Mouse (Mus musculus) embryonic facial prominence, embryonic 15.5 days (tissue): Measurements from ENCODE around the gene Slc39a12. TPM values are rescaled to one million over a fixed set of nuclear protein-coding genes. Genes with fewer than 3 reads are reported as not detected.
A peak's percentile ranks its signal among the peaks of the same experiment; 100 is the strongest.

Source experiments
- ATAC-seq: fragments of 200-750 bp; cut with Nextera tagmentation; 2 replicates; pipeline ENCODE4 v1.8.0; 2017; ENCODE audit warnings: low read depth, moderate TSS enrichment; ENCODE audit not compliant: insufficient number of reproducible peaks, low FRiP score, low TSS enrichment
- H3K27ac ChIP-seq: fragments of 300-500 bp; sonication (generic); replicated peaks from 2 replicates; pipeline ENCODE4 v1.5.1; 2015; ENCODE audit warnings: mild to moderate bottlenecking, inconsistent platforms
- H3K27me3 ChIP-seq: fragments of 300-500 bp; sonication (generic); 2 replicates; pipeline ENCODE4 v1.6.1; 2015; ENCODE audit warnings: inconsistent platforms
- H3K36me3 ChIP-seq: fragments of 300-500 bp; sonication (generic); 2 replicates; pipeline ENCODE4 v1.6.1; 2015; ENCODE audit warnings: mild to moderate bottlenecking, inconsistent platforms
- H3K4me1 ChIP-seq: fragments of 300-500 bp; sonication (generic); 2 replicates; pipeline ENCODE4 v1.6.1; 2015; ENCODE audit warnings: inconsistent platforms
- H3K4me2 ChIP-seq: fragments of 300-500 bp; sonication (generic); replicated peaks from 2 replicates; pipeline ENCODE4 v1.6.1; 2015; ENCODE audit warnings: mild to moderate bottlenecking, inconsistent platforms
- H3K4me3 ChIP-seq: fragments of 300-500 bp; sonication (generic); replicated peaks from 2 replicates; pipeline ENCODE4 v1.5.1; 2015; ENCODE audit warnings: mild to moderate bottlenecking, inconsistent platforms
- H3K9ac ChIP-seq: fragments of 300-500 bp; sonication (generic); 2 replicates; pipeline ENCODE4 v1.6.1; 2015; ENCODE audit warnings: inconsistent platforms
- H3K9me3 ChIP-seq: fragments of 300-500 bp; sonication (generic); replicated peaks from 2 replicates; pipeline ENCODE4 v1.6.1; 2016; ENCODE audit warnings: inconsistent platforms
- WGBS: fragments of 180-500 bp; shearing (Covaris S2); methylation state at CpG from one replicate; pipeline ENCODE4 v1.1.7; 2015; 5-methylcytosine and 5-hydroxymethylcytosine counted together
- polyA plus RNA-seq: library from polyadenylated mRNA; unstranded; fragments of >200 nt; fragmentation: Nextera tagmentation; extraction: Ambion mirVana; gene quantifications from 2 replicates; pipeline ENCODE4 v1.2.1, GENCODE M21; 2015

Slc39a12 gene
- polyA plus RNA-seq = 0.12 TPM in 2 replicates

- Histone ChIP-seq H3K36me3 (no peaks in the 10 kb centered on the region), H3K4me1 (no peaks in the 10 kb centered on the region), H3K4me2 (no peak within 1 kb of the TSS), H3K27ac (no peak within 1 kb of the TSS), H3K4me3 (no peak within 1 kb of the TSS), H3K9ac (no peak within 1 kb of the TSS), H3K9me3 (no peaks in the 10 kb centered on the region), H3K27me3 (no peaks in the 10 kb centered on the region)
- ATAC-seq = no peak
- 21% methylated on average over 5 of the region's 5 CpGs for WGBS
These were observed at the start of gene Slc39a12 for GRCm38 (mm10) chr2:14388162-14388561. TSS of gene Slc39a12 (plus strand) at chr2:14388316.

DNA sequence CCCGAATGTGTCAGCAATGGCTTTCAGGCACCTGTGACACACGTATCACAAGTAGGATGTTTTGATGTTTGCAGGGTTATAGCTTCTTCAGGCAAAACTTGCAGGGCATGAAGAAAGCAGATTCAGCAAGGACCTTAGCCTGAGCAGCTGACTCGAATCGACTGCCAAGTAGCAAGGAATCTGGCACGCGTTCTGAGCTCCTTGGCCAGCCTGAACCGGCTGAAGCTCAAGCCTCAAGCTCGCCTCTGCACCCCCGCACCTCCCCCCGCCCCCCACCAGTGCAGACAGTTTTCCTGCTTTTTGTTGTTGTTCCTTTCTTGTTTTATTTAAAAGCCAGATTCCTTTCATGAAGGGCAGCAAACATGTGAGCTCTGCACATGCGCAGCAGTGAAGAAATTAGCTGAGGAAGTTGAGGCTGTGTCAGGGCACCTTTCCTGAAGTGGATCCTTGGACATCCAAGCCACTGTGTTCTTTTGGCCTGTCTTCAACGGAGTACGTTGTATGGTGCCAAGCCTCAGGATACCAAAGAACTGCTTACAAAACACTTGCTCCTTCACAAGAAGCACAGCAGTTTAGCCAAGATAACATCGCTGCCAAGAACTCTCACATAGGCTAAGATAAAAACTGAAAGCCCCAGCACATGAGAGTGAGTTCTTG, 46.3 kb upstream of the Slc39a12 start:
- no peaks in the 10 kb centered on the region for H3K27me3 ChIP-seq
- no peak overlapping the region; the same call in 1 of the 2 replicates for H3K27ac ChIP-seq
- no peak; the same call in 1 of the 2 replicates for ATAC-seq
- no peaks in the 10 kb centered on the region for H3K9me3 ChIP-seq
- no peak overlapping the region for H3K9ac ChIP-seq
- WGBS = 51% methylated on average over 14 of the region's 14 CpGs
- H3K4me3 ChIP-seq = no peak overlapping the region
- no peak overlapping the region for H3K4me2 ChIP-seq
- no peaks in the 10 kb centered on the region for H3K36me3 ChIP-seq
- no peaks in the 10 kb centered on the region for H3K4me1 ChIP-seq

- ATAC-seq = no peak
- Histone ChIP-seq H3K27me3 (no peaks in the 10 kb centered on the region), H3K9ac (no peak overlapping the region), H3K36me3 (no peaks in the 10 kb centered on the region), H3K4me1 (no peaks in the 10 kb centered on the region), H3K4me3 (no peak overlapping the region), H3K9me3 (no peaks in the 10 kb centered on the region), H3K4me2 (no peak overlapping the region), H3K27ac (no peak overlapping the region; the same call in 1 of the 2 replicates)
- WGBS = 81% methylated on average over 8 of the region's 8 CpGs
These were observed 45.7 kb upstream of the Slc39a12 start for GRCm38 (mm10) chr2:14342309-14342839.

GRCm38 (mm10) chr2:14388856-14389255, 740 bp downstream of the Slc39a12 start:
- no peaks in the 10 kb centered on the region for H3K9me3 ChIP-seq
- ATAC-seq = no peak
- no peak overlapping the region for H3K9ac ChIP-seq
- no peak overlapping the region for H3K4me2 ChIP-seq
- H3K4me1 ChIP-seq = no peaks in the 10 kb centered on the region
- no peak overlapping the region for H3K4me3 ChIP-seq
- H3K36me3 ChIP-seq = no peaks in the 10 kb centered on the region
- 37% methylated on average over 1 of the region's 1 CpGs for WGBS
- no peaks in the 10 kb centered on the region for H3K27me3 ChIP-seq
- H3K27ac ChIP-seq = no peak overlapping the region

DNA sequence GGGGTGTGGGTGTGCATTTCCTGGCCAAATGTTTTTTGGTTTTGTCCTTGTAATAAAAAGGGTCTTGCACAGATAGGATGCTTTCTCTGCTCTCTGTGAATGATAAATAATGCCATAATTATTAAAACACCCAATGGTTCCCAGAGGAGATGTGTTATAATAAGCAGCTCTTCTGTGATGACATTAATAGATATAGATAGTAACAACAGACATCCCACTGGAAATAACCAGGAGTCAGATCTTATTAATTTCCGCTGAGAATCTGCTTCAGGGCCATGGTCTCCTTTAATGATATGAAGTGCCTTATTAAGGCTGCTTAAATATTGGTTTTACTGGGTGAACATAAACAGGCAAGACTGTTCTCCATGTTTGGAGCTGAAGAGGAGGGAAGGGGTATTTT, 2.8 kb downstream of the Slc39a12 start:
- Histone ChIP-seq H3K36me3 (no peaks in the 10 kb centered on the region), H3K9me3 (no peaks in the 10 kb centered on the region), H3K4me2 (no peak overlapping the region), H3K27ac (no peak overlapping the region), H3K9ac (no peak overlapping the region), H3K27me3 (no peaks in the 10 kb centered on the region), H3K4me1 (no peaks in the 10 kb centered on the region), H3K4me3 (no peak overlapping the region)
- no peak for ATAC-seq
- 87% methylated on average over 1 of the region's 1 CpGs for WGBS

DNA sequence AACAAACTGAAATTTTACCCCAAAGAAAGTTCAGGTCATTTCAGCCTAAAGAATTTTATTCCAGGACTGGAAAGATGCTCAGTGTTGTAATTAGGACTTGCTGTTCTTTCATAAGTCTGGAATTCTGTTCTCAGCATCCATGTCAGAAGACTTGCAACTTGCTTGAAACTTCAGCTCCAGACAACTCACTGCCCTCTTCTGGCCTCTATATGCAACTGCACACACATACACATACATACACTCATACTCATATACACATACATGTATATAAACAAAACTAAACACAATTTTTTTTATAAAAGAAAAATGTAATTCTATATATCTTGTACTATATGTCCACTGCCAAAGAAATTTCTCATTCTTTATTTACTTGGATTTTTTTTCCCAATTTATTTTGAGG, 14.9 kb downstream of the Slc39a12 start:
- no peak for ATAC-seq
- Histone ChIP-seq H3K27me3 (no peaks in the 10 kb centered on the region), H3K4me3 (no peak overlapping the region), H3K4me2 (no peak overlapping the region), H3K4me1 (no peaks in the 10 kb centered on the region), H3K9me3 (no peaks in the 10 kb centered on the region), H3K36me3 (no peaks in the 10 kb centered on the region), H3K9ac (no peak overlapping the region), H3K27ac (no peak overlapping the region)

- H3K9me3 ChIP-seq = no peaks in the 10 kb centered on the region
- no peak overlapping the region for H3K4me2 ChIP-seq
- no peak overlapping the region for H3K4me3 ChIP-seq
- no peak for ATAC-seq
- no peak overlapping the region for H3K27ac ChIP-seq
- H3K4me1 ChIP-seq = no peaks in the 10 kb centered on the region
- H3K27me3 ChIP-seq = no peaks in the 10 kb centered on the region
- 73% methylated on average over 2 of the region's 2 CpGs for WGBS
- H3K9ac ChIP-seq = no peak overlapping the region
- H3K36me3 ChIP-seq = no peaks in the 10 kb centered on the region
These were observed 40.9 kb downstream of the Slc39a12 start for GRCm38 (mm10) chr2:14428987-14429386.

GRCm38 (mm10) chr2:14447322-14447721, 59.2 kb downstream of the Slc39a12 start:
- ATAC-seq = no peak

GRCm38 (mm10) chr2:14450866-14451265, 62.8 kb downstream of the Slc39a12 start:
- H3K9me3 ChIP-seq = no peaks in the 10 kb centered on the region
- no peak overlapping the region for H3K9ac ChIP-seq
- H3K27ac ChIP-seq = no peak overlapping the region
- H3K4me2 ChIP-seq = no peak overlapping the region
- H3K27me3 ChIP-seq = no peaks in the 10 kb centered on the region
- ATAC-seq = no peak
- no peak overlapping the region for H3K4me3 ChIP-seq
- no peaks in the 10 kb centered on the region for H3K4me1 ChIP-seq
- no peaks in the 10 kb centered on the region for H3K36me3 ChIP-seq

More at GRCm38 (mm10) chr2:14447322-14447721, 59.2 kb downstream of the Slc39a12 start:
- Histone ChIP-seq H3K36me3 (no peaks in the 10 kb centered on the region), H3K9me3 (no peaks in the 10 kb centered on the region), H3K9ac (no peak overlapping the region), H3K4me3 (no peak overlapping the region), H3K27ac (no peak overlapping the region), H3K4me1 (no peaks in the 10 kb centered on the region), H3K27me3 (no peaks in the 10 kb centered on the region), H3K4me2 (no peak overlapping the region)
- 49% methylated on average over 1 of the region's 1 CpGs for WGBS

GRCm38 (mm10) chr2:14454946-14455631, 67.0 kb downstream of the Slc39a12 start:
- Histone ChIP-seq H3K4me2 (no peak overlapping the region), H3K4me1 (no peaks in the 10 kb centered on the region), H3K27ac (0 out of 2 replicates have a peak overlapping the region, but pooled peaks have one; percentile 19), H3K36me3 (no peaks in the 10 kb centered on the region), H3K9me3 (no peaks in the 10 kb centered on the region), H3K4me3 (no peak overlapping the region), H3K9ac (no peak overlapping the region), H3K27me3 (no peaks in the 10 kb centered on the region)
- no peak for ATAC-seq
- 44% methylated on average over 7 of the region's 7 CpGs for WGBS

DNA sequence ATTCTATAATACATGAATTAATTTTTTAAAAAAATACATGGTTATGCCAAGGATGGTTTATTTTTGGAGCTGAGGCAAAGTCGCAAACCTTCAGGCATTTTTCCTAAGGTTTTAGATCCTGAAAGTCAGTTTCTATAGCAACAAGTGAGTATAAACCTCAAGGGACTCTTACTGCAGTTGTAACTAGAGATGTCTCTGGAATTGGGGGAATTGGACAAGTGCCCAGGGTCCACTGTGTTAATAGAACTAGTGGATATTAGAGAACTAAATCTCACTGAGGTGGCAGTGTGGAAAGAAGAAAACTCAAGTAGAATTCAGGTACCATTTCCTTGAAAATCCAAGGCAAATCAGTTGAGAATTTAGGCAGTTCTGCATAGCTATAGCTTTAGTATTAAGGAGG, 76.3 kb downstream of the Slc39a12 start:
- Histone ChIP-seq H3K4me2 (no peak overlapping the region), H3K9ac (no peak overlapping the region), H3K27ac (no peak overlapping the region), H3K27me3 (no peaks in the 10 kb centered on the region), H3K4me3 (no peak overlapping the region), H3K36me3 (no peaks in the 10 kb centered on the region), H3K4me1 (no peaks in the 10 kb centered on the region), H3K9me3 (no peaks in the 10 kb centered on the region)
- ATAC-seq = no peak
- WGBS = 31% methylated on average over 1 of the region's 1 CpGs
